Mouse (Mus musculus) adrenal gland, adult 2 months (tissue): ENCODE measurements around the gene Wiz. TPM values are rescaled to one million over a fixed set of nuclear protein-coding genes. Genes with fewer than 3 reads are reported as not detected.
A peak's percentile ranks its signal among the peaks of the same experiment; 100 is the strongest.

Experiments used
- DNase-seq: peaks from one replicate; pipeline ENCODE4 v3.0.0; 2021
- polyA plus RNA-seq: library from polyadenylated mRNA; depleted of rRNA; stranded (reverse); fragments of >200 nt; gene quantifications from 2 replicates; pipeline ENCODE4 v1.2.3, GENCODE M21; 2012
- total RNA-seq, 2 experiments: library from RNA; stranded (reverse); gene quantifications; 2 replicates each; pipeline ENCODE4 v1.2.3; 2021

The Wiz gene
- total and polyA plus RNA-seq, 3 experiments = 45.9 to 64.0 (median 48.9) TPM

DNA sequence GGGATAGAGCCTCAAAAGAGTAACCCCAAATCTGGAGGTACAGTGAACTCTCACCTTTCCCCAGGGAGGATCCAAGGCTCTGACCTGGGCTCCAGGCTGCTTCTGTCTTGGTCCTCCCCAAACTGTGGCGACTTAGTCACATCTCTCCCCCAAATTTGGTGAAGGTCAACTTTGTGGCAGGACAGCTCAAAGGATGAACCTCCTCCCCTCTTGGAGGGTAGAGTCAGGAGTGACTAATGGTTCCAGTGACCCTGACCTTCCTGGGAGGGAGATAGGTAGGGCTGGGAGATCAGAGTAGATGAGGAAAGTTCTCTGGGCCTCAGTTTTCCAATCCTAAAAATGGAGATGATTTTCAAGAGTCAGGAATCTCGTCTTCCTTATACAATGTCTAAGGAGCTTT lies 10.5 kb downstream of the Wiz start:
- peak; percentile 80 for DNase-seq

DNA sequence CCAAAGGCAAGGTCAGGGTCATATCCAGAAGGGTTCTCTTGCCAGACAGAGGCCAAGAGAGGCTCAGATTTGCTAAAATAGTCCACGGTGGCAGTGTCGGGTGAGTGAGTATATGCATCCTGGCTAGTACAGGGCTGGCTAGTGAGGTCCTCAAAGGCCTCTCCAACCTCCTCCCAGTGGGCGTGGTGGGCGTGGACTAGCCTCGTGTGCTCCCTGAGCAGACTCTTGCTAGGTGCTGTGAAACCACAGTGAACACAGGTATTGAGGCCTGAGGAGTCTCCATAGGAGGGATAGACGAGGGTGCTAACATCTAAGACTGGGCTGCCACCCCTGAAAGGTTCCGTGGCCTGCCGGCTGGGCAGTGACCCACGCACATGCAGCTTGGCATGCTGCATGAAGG lies 12.1 kb downstream of the Wiz start:
- peak; percentile 47 for DNase-seq

DNA sequence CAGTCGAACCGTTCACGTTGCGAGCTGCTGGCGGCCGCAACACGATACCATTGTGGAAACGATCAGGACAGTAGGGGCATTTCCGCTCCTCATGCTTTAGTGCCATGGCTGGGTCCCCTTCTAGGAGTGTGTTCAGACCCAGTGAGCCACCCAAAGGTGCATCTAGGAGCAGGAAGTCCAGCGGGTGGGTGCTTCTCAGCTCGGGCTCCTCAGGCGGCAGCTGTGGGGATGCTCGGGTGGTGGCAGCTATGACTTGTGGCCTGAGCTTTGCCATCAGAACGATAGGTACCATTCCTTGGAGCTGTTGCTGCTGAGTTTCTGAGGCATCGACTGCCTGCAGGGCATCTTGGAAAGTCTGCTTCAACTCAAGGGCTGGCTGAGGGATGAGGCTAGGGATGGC lies 12.8 kb downstream of the Wiz start:
- no peak for DNase-seq

DNA sequence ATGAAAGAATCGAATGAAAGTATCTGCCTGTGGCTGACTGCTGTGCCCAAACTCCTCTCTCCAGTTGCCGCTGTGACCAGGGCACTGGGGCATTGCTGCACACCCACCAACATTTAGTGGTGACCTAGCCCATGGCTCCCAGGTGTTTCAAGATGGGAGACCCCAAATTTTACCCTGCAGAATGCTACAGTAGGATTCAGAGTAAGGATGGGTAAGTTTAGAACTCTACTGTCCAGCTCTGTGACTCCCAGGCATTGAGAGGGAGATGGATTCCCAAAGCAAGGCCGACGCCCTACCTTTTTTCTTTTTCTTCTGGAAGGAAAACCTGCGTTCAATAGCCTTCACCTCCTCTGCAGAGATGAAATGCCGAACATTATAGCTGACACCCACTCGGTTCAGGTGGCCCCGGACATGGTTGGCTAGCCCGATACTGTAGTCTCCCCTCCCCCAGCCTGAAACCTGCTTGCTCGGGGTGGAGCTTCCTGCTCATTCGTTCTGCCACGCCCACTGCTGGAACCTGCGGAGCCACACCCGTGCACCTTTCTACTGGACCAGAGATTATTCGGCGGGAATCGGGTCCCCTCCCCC lies 20.2 kb downstream of the Wiz start:
- DNase-seq = no peak

DNA sequence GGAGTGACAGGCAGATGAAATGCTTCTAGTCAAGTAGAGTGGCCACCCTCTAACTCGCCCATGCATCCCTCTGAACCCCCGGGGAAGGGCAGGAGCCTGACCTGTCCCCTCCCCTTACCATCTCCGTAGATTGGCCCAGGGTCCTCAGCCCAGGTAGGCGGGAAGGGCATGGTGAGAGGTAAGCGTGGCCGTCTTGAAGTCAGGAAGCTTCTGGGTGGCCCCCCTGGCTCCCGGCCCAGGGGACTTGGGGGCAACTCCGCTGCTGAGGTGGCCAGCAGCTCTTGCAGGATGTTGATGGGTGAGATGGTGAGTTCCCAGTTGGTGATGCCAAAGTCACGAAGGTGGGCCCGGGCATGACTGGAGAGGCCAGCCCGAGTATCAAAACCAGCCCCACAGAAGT lies 21.5 kb downstream of the Wiz start:
- peak; percentile 6 for DNase-seq

DNA sequence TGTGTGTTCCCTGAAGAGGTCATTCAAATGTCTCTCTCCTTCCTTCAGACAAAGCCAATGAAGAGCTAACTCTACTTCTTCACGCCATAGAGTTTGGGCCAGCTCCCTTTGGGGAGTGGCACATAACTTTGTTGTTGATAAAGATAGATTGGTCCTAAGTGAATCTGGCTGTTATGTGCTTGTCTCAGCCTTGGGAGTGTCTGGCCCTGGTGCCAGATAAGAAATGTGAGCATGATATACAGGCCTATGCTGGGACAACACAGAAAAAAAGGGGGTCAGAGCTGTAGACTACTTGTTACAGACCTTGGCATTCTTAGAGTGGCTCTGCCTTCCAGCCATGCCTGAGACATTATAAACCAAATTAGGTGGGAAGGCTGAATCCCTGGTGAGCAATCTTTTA lies 23.9 kb downstream of the Wiz start:
- peak; percentile 32 for DNase-seq

DNA sequence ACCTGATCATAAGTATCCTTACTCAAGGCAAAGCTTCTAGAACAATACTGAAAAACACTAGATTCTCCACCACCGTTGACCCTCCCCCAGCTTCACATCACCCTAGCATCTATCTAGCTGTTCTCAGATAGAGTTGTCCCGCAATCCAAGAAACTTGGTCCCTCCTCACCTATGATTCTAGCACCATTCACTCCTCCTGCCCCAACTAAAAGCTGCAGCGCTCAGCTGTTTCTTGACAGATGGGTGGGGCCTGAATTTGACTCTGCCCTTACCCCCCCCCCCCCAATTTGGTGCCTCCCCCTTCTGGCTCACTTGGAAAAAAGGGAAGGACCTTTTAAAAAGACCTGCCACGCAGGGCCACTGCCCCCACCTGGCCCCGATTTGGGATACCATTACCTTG lies 24.4 kb downstream of the Wiz start:
- peak; percentile 20 for DNase-seq

DNA sequence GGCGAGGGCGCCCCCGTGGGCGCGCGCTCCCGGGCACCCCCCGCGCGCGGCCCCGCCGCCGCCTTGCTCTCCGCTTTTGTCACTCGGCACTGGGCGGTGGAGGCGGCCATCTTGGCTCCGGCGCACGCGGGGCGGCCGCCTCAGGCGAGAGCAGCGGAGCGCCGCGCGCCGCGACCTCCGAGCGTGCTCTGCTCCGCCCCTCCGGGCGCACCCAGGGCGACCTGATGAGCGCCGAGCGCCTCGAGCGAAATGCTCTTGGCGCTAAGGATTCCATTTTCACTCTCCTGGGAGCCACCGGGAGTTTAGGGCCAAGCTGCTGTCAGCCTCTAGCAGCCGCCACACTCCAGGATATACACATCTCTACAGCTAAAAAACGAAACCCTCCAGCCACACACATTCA lies 24.9 kb downstream of the Wiz start:
- peak; percentile 93 for DNase-seq

DNA sequence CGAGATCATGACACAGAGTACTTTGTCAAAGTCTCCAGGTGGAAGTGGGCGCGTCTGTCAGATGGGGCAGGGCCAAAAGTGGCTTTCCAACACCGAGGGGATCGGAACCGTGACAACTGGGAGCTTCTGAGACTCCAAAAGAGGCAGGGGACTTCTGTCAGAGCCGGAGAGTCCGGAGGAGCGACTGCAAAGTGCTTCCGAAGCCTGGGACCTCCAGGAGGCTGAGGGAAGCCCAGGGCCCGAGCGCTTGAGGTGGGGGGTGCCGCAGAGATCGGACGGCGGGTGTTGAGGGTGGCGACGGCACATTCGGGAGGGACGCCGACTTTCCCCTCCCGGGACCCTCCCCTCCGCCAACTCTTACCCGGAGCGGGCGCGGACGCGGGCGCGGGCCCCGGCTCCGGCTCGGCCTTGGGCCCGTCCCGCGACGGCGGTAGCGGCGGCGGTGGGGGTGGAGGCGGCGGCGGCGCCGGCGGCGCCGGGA lies 25.4 kb downstream of the Wiz start:
- DNase-seq = no peak

DNA sequence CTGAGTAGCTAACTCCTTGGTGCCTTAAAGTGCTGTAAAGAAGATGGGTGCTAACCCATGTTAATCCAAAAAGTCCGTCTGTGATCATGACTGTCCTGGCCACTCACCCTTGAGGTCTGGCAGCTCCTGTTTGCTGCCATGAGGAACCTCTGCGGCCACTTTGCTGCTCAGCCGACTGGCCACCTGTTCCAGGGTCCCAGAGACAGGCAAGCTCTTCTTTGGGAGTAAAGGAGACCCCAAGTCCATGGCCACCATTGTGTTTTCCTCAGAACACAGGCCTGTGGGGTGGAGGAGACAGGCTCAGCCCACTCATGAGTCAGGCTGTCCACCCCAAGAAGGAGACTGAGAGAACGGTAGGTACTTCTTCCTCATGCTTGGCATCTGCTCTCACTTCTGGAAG lies 26.6 kb downstream of the Wiz start:
- DNase-seq = no peak

DNA sequence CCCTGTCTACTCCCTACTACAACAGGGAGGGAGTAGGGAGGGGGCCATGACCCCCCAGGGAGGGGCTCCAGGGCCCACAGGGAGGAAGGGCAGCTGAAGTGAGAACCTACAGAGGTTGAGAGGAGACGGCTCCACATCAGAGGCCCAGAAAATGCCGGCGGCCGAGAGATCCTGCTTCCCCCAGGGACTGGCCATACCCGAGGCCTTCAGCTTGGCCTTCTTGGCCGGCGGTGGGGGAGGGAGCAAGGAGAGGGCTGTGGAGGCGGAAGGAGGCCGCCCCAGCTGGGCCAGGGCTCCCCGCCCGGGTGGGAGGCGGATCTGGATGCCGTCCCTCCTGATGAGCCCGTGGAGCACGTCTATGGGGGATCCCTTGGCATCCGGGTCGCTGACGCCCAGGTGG lies 29.3 kb downstream of the Wiz start:
- peak; percentile 79 for DNase-seq

DNA sequence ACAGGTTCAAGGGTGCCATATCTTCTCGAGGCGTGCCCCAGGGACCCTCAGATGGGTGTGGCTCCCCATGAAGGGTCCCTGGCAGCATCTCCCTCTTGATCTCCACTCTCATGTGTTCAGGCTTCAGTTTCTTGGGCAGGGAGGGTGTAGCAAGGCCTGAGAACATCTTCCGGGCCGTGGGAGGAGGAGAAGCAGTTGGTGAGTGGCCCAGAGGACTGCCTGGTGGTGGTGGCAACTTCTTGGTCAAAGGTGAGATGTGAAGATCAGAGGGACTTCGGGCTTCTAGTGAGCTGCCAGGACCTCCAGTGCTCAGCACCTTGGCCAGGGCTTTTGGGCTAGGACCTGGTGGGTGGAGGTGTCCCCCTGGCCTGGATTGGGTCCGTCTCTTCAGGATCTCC lies 30.3 kb downstream of the Wiz start:
- no peak for DNase-seq

DNA sequence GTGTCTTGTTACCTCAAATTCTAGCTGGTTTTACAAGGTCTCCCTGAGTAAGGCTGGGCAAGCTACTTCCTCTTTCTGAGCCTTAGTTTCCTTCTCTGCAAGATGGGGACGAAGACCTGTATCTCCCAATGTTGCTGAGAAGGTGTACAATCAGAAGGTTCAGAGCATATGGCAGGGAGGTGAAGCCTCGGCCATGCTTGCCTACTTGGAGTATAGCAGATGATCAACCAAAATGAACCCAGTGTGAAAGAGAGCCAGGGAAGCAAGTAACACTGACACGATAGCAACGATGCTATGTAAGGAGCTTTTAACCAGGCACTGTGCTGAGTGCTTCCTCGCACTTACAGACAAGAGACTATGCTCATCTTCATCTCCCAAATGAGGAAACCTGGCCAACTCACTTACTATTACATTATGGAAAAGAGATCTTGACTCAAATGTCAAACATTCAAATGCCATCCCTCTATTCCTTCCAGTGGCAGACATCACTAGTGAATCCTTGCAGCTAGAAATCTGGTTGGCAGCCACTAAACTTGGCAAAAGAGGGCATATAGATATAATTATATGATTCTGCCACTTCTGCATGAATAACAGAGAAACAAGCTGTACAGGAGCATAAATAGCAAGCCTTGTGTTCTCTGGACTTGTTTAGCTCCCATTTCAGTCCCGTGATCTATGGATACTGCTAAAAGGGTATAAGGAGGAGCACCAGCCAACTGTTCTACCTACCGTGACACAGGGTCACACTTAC lies 30.9 kb downstream of the Wiz start:
- DNase-seq = no peak

DNA sequence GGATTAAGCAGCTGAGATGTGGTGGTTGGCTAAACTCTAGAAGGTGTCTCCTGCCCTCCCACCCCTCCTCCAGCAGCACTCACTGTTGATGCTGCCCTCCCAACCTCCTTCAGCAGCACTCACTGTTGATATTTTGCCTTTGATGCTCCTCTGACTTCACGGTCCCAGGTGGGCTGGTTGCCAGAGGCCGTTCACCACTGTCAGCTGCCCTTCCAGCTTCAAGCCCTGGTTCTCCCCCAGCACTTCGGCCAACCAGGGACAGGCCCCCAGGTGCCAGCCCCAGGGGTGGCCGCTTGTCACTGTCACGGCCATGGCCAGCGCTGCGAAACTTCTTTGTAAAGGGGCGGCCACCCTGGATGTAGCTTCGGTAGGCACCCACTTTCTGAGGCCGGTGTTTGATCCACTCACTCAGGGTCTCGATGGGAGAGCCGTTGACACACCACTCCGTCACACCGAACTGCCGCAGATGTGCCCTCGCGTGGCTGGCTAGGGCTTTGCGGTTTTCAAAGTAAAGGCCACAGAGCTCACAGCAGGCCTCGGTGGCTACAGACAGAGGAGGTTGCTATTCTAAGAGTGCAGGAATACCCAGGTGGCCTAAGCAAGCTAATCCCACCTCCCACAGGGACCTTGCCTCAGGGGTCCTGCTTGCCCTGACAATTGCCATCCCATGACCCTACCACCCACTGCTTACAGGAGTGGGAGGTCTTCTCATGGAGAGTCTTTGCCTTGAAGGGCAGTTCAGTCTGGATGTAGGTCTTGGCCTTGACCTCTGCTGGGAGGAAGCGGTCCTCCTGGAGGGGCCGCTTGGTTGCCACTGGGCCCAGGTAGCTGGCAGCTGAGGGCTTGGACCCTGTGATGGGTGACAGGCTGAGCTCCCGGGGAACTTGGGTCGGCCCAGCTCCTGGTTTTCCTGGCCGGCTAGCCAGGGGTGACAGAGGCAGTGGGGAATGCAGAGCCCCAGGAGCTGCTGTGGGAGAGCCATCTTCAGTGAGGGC lies 32.2 kb downstream of the Wiz start:
- peak; percentile 54 for DNase-seq

DNA sequence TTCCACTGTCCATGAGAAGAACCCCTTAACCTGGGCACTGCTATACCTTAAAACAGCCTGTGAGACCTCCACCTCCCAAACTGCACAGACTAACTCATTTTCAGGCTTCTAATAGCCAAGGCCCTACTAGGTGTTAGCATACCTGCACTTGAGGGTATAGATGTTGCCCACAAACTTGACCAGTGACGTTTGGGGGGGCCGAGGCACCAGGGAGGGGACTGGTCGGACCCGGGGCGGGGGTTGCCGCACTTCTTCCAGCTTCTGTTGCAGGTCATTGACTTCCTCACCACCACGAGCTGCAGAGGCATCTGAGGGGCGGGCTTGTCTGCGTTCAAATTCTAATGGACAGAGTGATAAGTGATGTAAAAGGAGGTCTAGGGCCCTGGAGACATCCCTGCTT lies 33.0 kb downstream of the Wiz start:
- DNase-seq = no peak

DNA sequence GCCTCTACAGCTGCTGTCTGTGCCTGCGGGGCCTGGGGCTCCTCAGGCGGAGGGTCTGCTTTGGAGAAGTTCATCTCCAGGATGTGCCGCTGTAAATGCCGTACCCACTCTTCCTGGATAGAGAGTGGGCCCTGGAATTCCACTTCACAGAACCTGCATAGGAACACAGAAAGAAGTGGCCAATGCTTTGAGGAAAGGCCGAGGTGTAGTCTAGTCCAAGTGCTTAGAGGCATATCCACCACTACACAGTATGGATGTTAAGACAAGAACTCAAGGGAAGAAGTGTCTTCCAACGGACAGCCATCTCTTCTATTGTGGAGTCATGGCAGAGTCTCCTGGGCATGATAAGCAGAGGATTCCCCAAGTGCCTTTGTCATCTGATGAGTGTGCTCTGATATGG lies 34.2 kb downstream of the Wiz start:
- no peak for DNase-seq

DNA sequence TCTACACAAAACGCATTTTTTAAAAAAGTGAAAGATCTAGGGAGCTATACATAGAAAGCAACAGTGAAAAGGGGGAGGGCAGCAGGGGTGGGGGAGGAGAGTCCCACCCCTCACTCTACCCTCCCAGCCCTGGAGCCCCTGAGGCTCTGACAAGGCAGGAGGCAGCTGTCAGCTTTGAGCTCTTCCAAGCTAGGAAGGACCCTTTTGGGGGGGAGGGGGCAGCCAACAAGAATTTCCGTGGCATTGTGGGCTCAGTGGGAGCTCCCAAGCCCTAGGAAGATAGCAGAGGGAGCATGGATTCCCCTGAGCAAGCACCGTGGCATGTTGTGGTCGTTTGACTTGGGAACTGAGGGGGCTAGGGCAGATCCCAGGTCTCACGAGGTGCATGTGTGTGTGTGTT lies 35.0 kb downstream of the Wiz start:
- DNase-seq = peak; percentile 9

DNA sequence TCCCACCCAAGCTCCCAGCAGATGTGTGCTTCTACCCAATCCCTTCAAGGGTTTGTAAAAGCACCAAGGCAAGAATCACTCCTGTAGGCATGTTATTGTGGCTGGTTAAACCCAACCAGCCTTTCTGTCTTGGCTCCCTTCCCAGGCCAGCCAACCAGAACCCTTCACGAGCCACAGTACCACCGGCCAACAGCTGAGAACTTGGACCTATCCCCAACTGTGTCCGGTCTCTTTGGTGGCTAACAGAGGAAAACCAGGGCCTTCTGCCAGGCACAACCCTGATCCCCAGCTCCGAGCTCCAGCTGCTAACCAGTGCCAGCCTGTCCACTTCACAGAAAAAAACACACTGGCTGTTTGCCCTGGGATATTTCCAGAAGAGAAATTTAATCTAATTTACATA lies 35.5 kb downstream of the Wiz start:
- peak; percentile 78 for DNase-seq

DNA sequence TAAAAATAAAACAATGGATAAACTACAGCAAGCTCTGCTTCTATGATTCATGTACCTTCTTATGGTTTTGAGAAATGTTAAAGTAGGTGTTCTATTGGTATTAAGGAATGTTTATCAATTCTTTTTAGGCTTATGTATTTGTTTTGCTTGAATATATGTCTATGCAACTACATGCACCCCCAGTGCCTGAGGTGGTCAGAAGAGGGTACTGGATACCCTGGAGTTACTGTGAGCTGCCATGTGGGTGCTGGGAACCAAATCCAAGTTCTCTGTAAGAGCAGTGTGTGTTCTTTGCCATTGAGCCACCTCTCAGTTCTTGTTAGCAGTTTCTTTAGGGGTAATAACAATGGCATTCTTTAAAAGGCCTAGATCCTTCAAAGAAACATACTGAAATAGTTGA lies 37.5 kb downstream of the Wiz start:
- no peak for DNase-seq

DNA sequence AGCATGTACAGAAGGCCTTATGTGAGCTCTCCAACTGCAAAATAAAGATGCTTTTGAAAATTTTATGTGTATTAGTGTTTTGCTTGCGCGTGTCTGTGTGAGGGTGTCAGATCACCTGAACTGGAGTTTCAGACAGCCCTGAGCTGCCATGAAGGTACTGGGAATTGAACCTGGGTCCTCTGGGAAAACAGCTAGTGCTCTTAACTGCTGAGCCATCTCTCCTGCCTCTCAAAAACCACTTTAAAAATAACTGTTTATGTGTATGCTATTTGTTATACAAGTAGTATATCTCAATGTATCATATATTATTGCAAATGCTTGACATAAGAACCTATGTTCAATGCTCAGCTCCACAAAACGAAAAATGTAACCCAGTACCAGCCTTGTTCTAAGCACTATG lies 38.0 kb downstream of the Wiz start:
- DNase-seq = no peak

DNA sequence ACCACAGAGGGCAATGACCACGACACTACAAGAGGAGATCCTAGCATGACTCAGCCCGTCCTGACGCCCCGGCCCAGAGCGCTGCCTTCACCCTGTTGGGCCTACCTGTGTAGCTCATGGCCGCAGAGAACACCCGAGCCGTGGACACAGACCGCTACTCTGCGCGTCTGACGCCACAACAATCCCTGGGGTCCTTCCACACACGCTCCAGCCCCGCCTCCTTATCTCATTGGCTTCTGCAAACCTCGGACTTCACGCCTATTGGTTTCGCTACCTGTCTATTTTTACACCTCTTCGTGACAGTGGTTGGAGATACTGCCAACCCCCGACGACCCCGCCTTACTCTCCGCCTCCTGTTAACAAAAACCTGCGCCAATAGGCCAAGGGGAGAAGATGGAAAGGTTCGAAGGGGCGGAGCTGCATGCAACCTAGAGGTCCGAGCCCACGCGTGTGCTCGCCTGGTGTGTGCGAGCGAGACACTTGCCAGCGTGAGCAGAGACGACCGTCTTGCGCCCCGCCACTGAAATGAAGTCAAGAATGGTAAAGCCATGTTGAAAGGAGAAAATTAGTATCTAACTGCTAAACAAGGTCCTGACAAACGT lies 38.8 kb downstream of the Wiz start, which contains the start of gene Akap8l:
Akap8l (minus strand) TSS at position 226 of the 602 bp plus-strand sequence.
- peak; percentile 98 for DNase-seq

DNA sequence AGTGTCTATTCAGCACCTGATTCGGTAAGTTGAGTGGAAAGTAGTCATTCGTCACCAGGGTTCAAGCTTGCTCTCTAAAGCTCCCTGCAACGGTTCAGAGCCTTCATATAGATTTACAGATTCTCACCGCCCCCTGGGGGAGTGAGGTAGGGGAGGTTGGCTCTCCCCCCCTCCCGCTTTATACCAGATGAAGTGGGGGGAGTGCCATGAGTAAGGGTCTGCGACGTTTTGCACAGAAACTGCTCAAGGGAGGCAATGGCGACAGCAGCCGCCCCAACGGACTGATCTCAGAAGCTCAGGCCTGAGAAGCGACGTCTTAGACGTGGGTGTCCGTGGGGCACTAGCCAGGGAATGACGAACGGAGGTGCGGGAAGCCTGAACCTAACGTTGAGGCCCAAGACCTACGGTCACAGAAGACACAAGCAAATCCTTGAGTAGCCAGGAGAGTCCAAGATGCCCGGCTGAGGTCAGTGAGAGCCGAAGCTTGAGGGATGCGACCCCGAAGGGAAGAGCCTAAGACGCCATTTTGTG lies 39.3 kb downstream of the Wiz start:
- DNase-seq = no peak
